Mouse (Mus musculus): ENCODE measurements around the gene Fbxl16. TPM values are rescaled to one million over a fixed set of nuclear protein-coding genes. Genes with fewer than 3 reads are reported as not detected.
A peak's percentile ranks its signal among the peaks of the same experiment; 100 is the strongest.

Fbxl16 gene
- polyA plus RNA-seq, 1 experiment, result 1.4 TPM

DNA sequence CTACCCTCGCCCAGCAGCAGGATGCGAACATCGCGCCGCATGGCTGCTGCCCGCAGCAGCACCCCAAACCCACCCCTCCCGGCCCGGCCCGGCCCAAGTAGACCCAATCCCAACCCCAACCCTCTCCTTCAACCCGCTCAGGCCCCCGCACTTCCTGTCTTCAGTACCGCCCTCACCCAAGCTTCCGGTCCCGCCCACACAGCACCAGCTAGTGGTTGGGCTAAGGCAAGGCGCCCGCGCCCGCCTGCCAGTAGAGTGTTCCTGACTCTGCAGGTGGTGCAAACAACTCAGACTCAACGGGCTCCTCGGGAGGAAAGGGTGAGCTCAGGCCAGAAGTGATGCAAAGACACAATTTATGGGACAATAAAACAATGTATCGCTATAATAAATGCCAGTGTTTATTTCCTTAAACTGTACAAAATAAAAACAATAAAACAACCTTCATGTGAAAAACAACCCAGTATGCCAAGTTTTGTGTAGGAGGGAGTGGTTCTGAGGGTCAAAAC is 35.6 kb downstream of the Fbxl16 start, which contains the start of gene Rhot2:
Rhot2 (minus strand) TSS at position 456 of the 506 bp plus-strand sequence.
- WGBS, result 0% methylated on average over 21 of the region's 21 CpGs
- peak; percentile 36; the same call in 1 of the 2 replicates for TF ChIP-seq CTCF (IDR thresholded peaks at IDR 0.05; ENCODE audit: extremely low read depth, insufficient read depth, insufficient read length, insufficient replicate concordance)
- peak; percentile 53; the same call in 1 of the 2 replicates for TF ChIP-seq POLR2A (IDR thresholded peaks at IDR 0.05; ENCODE audit: low read depth, low read length)
- Histone ChIP-seq H3K4me1 (ENCODE audit: control insufficient read depth, insufficient read depth, insufficient read length) (peaks cover 15% of the 10 kb centered on the region), H3K36me3 (ENCODE audit: control insufficient read depth, insufficient read depth, low read length) (peaks cover 26% of the 10 kb centered on the region), H3K27me3 (ENCODE audit: control insufficient read depth, insufficient read depth, low read length) (no peaks in the 10 kb centered on the region), H3K4me3 (ENCODE audit: extremely low read depth, insufficient read depth, insufficient read length) (peak within 1 kb of the TSS; percentile 84), H3K27ac (ENCODE audit: insufficient read depth, low read length) (peak within 1 kb of the TSS; percentile 86)
- peak; percentile 81 to 97 for DNase-seq (ENCODE audit: low read depth in 1 of 2, low spot score in 2 of 2)

DNA sequence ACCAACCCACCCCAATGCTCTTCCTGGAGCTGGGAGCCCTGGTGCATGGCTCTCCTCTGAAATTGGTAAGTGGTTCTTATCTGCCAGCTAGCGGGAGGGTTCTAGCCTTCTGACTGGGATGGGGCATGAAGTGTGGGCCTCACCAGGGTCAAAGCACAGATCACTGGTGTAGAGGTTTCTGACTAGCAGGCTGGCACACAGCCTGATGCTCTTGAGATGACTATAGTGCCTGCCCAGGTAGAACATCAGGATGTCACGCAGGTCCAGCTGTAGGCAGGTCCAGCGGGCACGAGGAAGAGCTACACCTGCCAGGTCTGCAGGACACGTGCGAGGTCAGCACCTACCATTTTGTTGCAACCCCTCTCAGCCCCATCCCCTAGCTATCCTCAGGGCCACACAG is 51.3 kb downstream of the Fbxl16 start:
- Histone ChIP-seq H3K4me3 (ENCODE audit: extremely low read depth, insufficient read depth, insufficient read length) (no peak overlapping the region), H3K4me1 (ENCODE audit: control insufficient read depth, insufficient read depth, insufficient read length) (peaks cover 3% of the 10 kb centered on the region; the same call in 1 of the 2 replicates), H3K27me3 (ENCODE audit: control insufficient read depth, insufficient read depth, low read length) (no peaks in the 10 kb centered on the region), H3K27ac (ENCODE audit: insufficient read depth, low read length) (no peak overlapping the region), H3K36me3 (ENCODE audit: control insufficient read depth, insufficient read depth, low read length) (no peaks in the 10 kb centered on the region)
- DNase-seq (ENCODE audit: low read depth in 1 of 2, low spot score in 2 of 2), result no peak
- WGBS, result 91% methylated on average over 6 of the region's 6 CpGs
- no peak for TF ChIP-seq POLR2A (IDR thresholded peaks at IDR 0.05; ENCODE audit: low read depth, low read length)
- TF ChIP-seq CTCF (IDR thresholded peaks at IDR 0.05; ENCODE audit: extremely low read depth, insufficient read depth, insufficient read length, insufficient replicate concordance), result no peak

DNA sequence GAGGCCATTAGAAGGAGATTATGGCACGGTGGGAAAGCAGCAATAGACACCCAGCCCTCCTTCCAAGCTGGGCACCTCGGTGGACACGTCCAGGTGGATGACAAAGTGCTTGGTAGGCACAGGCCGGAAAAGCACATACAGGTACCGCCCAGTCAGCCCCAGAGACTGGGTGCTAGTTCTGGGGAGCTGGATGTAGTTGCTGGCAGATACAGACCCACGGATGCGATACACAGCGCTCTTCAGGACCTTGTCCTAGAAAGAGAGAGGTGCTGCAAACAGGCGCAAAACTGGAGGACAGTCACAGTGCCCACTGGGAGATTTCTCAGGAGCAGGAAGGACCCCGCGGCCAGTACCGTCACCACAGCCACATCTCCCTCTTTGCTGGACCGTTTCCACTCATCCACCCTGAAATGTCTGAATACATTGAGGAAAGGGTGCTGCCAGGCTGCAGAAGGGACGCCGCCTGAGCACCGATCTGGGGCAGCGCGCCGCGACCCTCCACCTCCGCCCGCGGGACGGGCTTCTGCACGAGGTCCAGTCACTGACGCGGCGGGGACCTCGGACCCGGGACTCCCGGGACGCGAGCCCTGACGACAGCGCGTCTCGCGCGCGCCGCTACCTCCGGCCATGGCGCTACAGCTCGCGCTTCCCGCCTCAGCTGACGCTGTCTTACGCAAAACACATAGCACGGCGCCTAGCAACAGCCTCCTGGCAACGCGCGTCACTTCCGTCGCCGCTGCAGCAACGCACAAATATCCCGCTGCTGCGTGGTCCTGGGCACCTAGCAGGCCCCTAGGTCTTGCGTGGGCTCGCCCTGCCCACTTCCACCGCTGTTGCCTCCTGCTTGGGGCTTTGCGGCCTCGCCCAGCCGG is 52.2 kb downstream of the Fbxl16 start, which contains the start of gene Wdr90:
Wdr90 (minus strand) TSS at position 670 of the 872 bp plus-strand sequence.
- H3K4me3 ChIP-seq (ENCODE audit: extremely low read depth, insufficient read depth, insufficient read length), result peak within 1 kb of the TSS; percentile 67
- peak within 1 kb of the TSS; percentile 66 for H3K27ac ChIP-seq (ENCODE audit: insufficient read depth, low read length)
- no peaks in the 10 kb centered on the region for H3K36me3 ChIP-seq (ENCODE audit: control insufficient read depth, insufficient read depth, low read length)
- H3K27me3 ChIP-seq (ENCODE audit: control insufficient read depth, insufficient read depth, low read length), result no peaks in the 10 kb centered on the region
- TF ChIP-seq CTCF (IDR thresholded peaks at IDR 0.05; ENCODE audit: extremely low read depth, insufficient read depth, insufficient read length, insufficient replicate concordance), result no peak
- 0 out of 2 replicates have a peak, but pooled peaks have one; percentile 21 for TF ChIP-seq POLR2A (IDR thresholded peaks at IDR 0.05; ENCODE audit: low read depth, low read length)
- peak; percentile 85 to 88 for DNase-seq (ENCODE audit: low read depth in 1 of 2, low spot score in 2 of 2)
- peaks cover 3% of the 10 kb centered on the region; the same call in 1 of the 2 replicates for H3K4me1 ChIP-seq (ENCODE audit: control insufficient read depth, insufficient read depth, insufficient read length)
- WGBS, result 4% methylated on average over 63 of the region's 65 CpGs

DNA sequence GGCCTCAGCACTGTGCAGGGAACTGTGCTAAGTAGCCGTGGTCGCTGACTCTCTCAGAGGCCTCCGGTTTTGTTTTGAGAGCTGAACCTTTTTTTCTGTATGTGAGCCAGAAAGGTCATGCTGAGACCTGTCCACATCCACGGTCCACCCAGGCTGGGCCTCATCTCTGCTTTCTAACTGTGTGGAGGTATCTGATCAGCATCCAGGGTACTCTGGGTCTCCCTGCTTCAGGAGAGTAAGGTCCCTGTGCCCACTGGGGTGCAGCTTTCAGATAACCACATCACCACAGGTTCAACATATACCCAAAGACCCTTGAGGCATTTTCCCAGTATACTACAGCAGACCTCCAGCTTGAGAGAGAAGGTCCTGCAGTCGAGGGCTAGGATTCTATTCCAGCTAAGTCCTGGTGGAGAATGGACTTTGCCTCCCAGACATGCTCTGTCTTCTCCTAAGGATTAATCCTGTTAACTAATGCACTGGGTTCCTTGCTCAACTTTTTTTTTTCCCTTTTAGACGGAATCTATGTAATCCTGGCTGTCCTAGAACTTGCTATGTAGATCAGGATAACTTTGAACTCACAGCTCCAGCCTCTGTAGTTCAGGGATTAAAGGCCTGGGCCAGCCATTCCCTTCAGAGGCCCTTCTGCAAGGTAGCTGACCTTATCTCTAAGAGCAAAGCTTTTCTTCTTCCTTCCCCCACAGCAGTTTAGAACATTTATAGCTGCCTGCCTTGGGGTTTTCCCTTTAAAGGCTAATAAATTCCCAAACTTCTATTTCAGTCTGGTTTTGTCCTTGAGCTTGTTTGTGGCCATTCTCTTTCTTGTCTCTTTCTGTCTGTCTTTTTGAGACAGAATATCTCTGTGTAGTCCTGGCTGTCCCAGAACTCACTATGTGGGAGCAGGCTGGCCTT is 53.1 kb downstream of the Fbxl16 start:
- no peak for DNase-seq (ENCODE audit: low read depth in 1 of 2, low spot score in 2 of 2)
- TF ChIP-seq POLR2A (IDR thresholded peaks at IDR 0.05; ENCODE audit: low read depth, low read length) (no peak), CTCF (IDR thresholded peaks at IDR 0.05; ENCODE audit: extremely low read depth, insufficient read depth, insufficient read length, insufficient replicate concordance) (no peak)
- Histone ChIP-seq H3K4me3 (ENCODE audit: extremely low read depth, insufficient read depth, insufficient read length) (peak overlapping the region; percentile 67), H3K4me1 (ENCODE audit: control insufficient read depth, insufficient read depth, insufficient read length) (peaks cover 3% of the 10 kb centered on the region; the same call in 1 of the 2 replicates), H3K36me3 (ENCODE audit: control insufficient read depth, insufficient read depth, low read length) (no peaks in the 10 kb centered on the region), H3K27ac (ENCODE audit: insufficient read depth, low read length) (peak overlapping the region; percentile 66), H3K27me3 (ENCODE audit: control insufficient read depth, insufficient read depth, low read length) (no peaks in the 10 kb centered on the region)
- 17% methylated on average over 6 of the region's 6 CpGs for WGBS

DNA sequence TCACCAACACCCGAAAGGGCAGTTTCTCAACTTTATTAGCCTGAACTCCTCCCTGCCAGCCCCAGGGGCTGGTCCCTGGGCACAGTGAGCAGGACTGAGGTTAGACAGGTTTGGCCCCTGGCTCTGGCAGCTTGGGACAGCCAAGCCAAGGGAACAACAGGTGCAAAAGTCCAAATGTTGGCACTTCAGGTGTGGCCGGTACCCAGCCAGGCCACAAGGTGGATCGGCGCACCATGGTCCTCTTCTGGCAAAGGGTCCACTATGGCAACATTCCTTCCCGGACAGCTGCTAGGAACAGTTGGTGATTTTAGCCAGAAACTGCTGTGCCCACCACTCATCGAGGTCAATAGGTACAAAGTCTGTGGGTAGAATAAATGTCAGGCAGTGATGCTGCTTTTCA is 54.8 kb downstream of the Fbxl16 start:
- WGBS, result 96% methylated on average over 6 of the region's 6 CpGs
- H3K4me3 ChIP-seq (ENCODE audit: extremely low read depth, insufficient read depth, insufficient read length), result no peak overlapping the region
- no peak for DNase-seq (ENCODE audit: low read depth in 1 of 2, low spot score in 2 of 2)
- H3K27me3 ChIP-seq (ENCODE audit: control insufficient read depth, insufficient read depth, low read length), result no peaks in the 10 kb centered on the region
- no peak overlapping the region for H3K27ac ChIP-seq (ENCODE audit: insufficient read depth, low read length)
- H3K4me1 ChIP-seq (ENCODE audit: control insufficient read depth, insufficient read depth, insufficient read length), result peaks cover 3% of the 10 kb centered on the region; the same call in 1 of the 2 replicates
- no peaks in the 10 kb centered on the region for H3K36me3 ChIP-seq (ENCODE audit: control insufficient read depth, insufficient read depth, low read length)
- no peak for TF ChIP-seq CTCF (IDR thresholded peaks at IDR 0.05; ENCODE audit: extremely low read depth, insufficient read depth, insufficient read length, insufficient replicate concordance)
- no peak for TF ChIP-seq POLR2A (IDR thresholded peaks at IDR 0.05; ENCODE audit: low read depth, low read length)

DNA sequence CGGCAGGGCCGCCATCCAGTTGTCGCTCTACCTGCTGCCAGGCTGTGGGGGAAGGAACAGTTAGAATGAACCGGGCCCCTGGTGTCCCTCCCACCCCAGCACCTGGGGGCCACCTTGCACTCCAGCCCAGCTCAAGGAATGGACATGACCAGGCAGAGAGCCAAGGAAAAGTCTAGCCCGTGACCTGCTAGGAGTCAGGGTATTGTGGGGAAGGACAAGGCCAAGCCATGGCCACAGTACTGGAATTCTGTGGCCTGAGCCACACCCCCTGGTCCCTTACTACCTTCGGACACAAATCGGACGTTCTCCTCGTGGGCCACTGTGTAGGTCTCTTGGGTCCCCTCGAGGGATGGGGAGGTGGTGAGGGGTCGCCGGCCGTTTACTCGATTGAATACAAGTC is 55.4 kb downstream of the Fbxl16 start:
- H3K4me1 ChIP-seq (ENCODE audit: control insufficient read depth, insufficient read depth, insufficient read length), result peaks cover 3% of the 10 kb centered on the region; the same call in 1 of the 2 replicates
- DNase-seq (ENCODE audit: low read depth in 1 of 2, low spot score in 2 of 2), result no peak
- no peak overlapping the region for H3K27ac ChIP-seq (ENCODE audit: insufficient read depth, low read length)
- no peaks in the 10 kb centered on the region for H3K36me3 ChIP-seq (ENCODE audit: control insufficient read depth, insufficient read depth, low read length)
- no peak for TF ChIP-seq CTCF (IDR thresholded peaks at IDR 0.05; ENCODE audit: extremely low read depth, insufficient read depth, insufficient read length, insufficient replicate concordance)
- TF ChIP-seq POLR2A (IDR thresholded peaks at IDR 0.05; ENCODE audit: low read depth, low read length), result no peak
- no peak overlapping the region for H3K4me3 ChIP-seq (ENCODE audit: extremely low read depth, insufficient read depth, insufficient read length)
- whole genome bisulfite sequencing, result 97% methylated on average over 14 of the region's 14 CpGs
- H3K27me3 ChIP-seq (ENCODE audit: control insufficient read depth, insufficient read depth, low read length), result no peaks in the 10 kb centered on the region
